Mouse (Mus musculus) ES-Bruce4 (cell line): ENCODE results near the gene Disp1. TPM values are rescaled to one million over a fixed set of nuclear protein-coding genes. Genes with fewer than 3 reads are reported as not detected.

Experiments
- H3K27ac ChIP-seq: 2 replicates; pipeline ENCODE4 v1.5.1; 2012; ENCODE audit warnings: low read length, inconsistent platforms; ENCODE audit not compliant: insufficient read depth
- H3K27me3 ChIP-seq: 2 replicates; pipeline ENCODE4 v1.6.1; 2012; ENCODE audit warnings: mild to moderate bottlenecking, low read length, inconsistent platforms; ENCODE audit not compliant: control insufficient read depth, poor library complexity, insufficient read depth, severe bottlenecking
- H3K36me3 ChIP-seq: 2 replicates; pipeline ENCODE4 v1.6.1; 2012; ENCODE audit warnings: inconsistent platforms, mild to moderate bottlenecking, low read length, moderate library complexity; ENCODE audit not compliant: control insufficient read depth, poor library complexity, insufficient read depth, severe bottlenecking
- H3K4me1 ChIP-seq: one replicate; pipeline ENCODE4 v1.8.1; 2011; ENCODE audit warnings: low read length; ENCODE audit not compliant: control insufficient read depth, insufficient read depth
- H3K4me3 ChIP-seq: 2 replicates; pipeline ENCODE4 v1.5.1; 2011; ENCODE audit warnings: low read depth, mild to moderate bottlenecking, low read length
- H3K9ac ChIP-seq: 2 replicates; pipeline ENCODE4 v1.6.1; 2012; ENCODE audit warnings: low read depth, mild to moderate bottlenecking, inconsistent platforms; ENCODE audit not compliant: poor library complexity, severe bottlenecking
- H3K9me3 ChIP-seq: replicated peaks from 2 replicates; pipeline ENCODE4 v1.6.1; 2012; ENCODE audit warnings: mild to moderate bottlenecking, low read length, inconsistent platforms; ENCODE audit not compliant: control insufficient read depth, poor library complexity, insufficient read depth, severe bottlenecking
- CTCF ChIP-seq: IDR thresholded peaks from one replicate; pipeline ENCODE4 v1.8.1; 2011; ENCODE audit warnings: low read depth, low read length
- EP300 ChIP-seq: IDR thresholded peaks from 2 replicates; pipeline ENCODE4 v1.6.1; 2011; ENCODE audit warnings: low read depth, low read length; ENCODE audit not compliant: insufficient read depth
- POLR2A ChIP-seq: IDR thresholded peaks from one replicate; pipeline ENCODE4 v1.8.1; 2011; ENCODE audit warnings: low read length; ENCODE audit not compliant: insufficient read depth
- polyA plus RNA-seq: library from polyadenylated mRNA; stranded (reverse); fragments of >200 nt; gene quantifications from 2 replicates; pipeline ENCODE4 v1.2.4, GENCODE M21; 2011; ENCODE audit warnings: low read depth; ENCODE audit not compliant: missing spikeins, insufficient read depth, insufficient read length

Gene Disp1
- polyA plus RNA-seq, 1 experiment, result 9.5 TPM

DNA sequence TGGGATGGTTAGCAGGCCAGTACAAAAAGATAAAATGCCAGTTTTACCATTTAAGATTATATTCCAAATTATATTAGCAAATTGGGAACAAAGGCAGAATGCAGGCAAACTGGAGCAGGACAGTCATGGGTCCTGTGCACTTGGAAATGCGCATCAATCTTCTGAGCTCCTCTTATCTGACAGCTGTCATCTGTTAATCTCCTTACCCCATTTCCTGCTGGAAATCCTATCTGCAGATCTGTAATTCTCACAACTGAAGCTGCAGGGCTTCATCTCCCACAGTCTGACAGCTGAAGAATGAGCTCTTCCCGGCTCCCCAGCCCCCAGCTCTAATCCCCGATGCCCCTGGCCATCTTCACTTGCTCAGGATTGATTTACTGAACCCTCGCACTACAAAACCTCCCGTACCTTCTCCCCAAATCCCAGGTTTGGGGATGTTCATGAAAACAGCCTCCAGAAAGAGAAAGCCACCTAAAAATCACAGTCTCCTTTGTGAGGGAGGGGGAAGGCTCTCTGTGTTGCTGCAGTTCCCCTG is 71.7 kb downstream of the Disp1 start:
- Histone ChIP-seq H3K9ac (no peak overlapping the region), H3K9me3 (no peaks in the 10 kb centered on the region), H3K36me3 (no peaks in the 10 kb centered on the region), H3K27ac (no peak overlapping the region), H3K4me1 (no peaks in the 10 kb centered on the region), H3K4me3 (no peak overlapping the region), H3K27me3 (no peaks in the 10 kb centered on the region)
- TF ChIP-seq POLR2A, result no peak
- no peak for TF ChIP-seq EP300
- TF ChIP-seq CTCF, result no peak

GRCm38 (mm10) chr1:183147438-183147841 is 73.9 kb downstream of the Disp1 start:
- no peak overlapping the region for H3K27ac ChIP-seq
- H3K9ac ChIP-seq, result no peak overlapping the region
- H3K27me3 ChIP-seq, result no peaks in the 10 kb centered on the region
- no peaks in the 10 kb centered on the region for H3K36me3 ChIP-seq
- no peak overlapping the region for H3K4me3 ChIP-seq
- H3K4me1 ChIP-seq, result no peaks in the 10 kb centered on the region
- no peak for TF ChIP-seq POLR2A
- TF ChIP-seq CTCF, result no peak
- TF ChIP-seq EP300, result no peak
- H3K9me3 ChIP-seq, result no peaks in the 10 kb centered on the region

- Histone ChIP-seq H3K27ac (no peak overlapping the region), H3K36me3 (no peaks in the 10 kb centered on the region), H3K9ac (no peak overlapping the region), H3K27me3 (no peaks in the 10 kb centered on the region), H3K4me1 (no peaks in the 10 kb centered on the region), H3K9me3 (no peaks in the 10 kb centered on the region), H3K4me3 (no peak overlapping the region)
- no peak for TF ChIP-seq CTCF
- no peak for TF ChIP-seq EP300
- TF ChIP-seq POLR2A, result no peak
Observed at GRCm38 (mm10) chr1:183146795-183147194, 74.5 kb downstream of the Disp1 start.

GRCm38 (mm10) chr1:183146102-183146735 is 75.1 kb downstream of the Disp1 start:
- Histone ChIP-seq H3K9ac (no peak overlapping the region), H3K27me3 (no peaks in the 10 kb centered on the region), H3K27ac (no peak overlapping the region)

GRCm38 (mm10) chr1:183144602-183145205 is 76.6 kb downstream of the Disp1 start:
- Histone ChIP-seq H3K27ac (no peak overlapping the region), H3K27me3 (no peaks in the 10 kb centered on the region), H3K9ac (no peak overlapping the region), H3K36me3 (no peaks in the 10 kb centered on the region), H3K9me3 (no peaks in the 10 kb centered on the region), H3K4me1 (no peaks in the 10 kb centered on the region), H3K4me3 (no peak overlapping the region)
- no peak for TF ChIP-seq POLR2A
- no peak for TF ChIP-seq CTCF
- no peak for TF ChIP-seq EP300

More at GRCm38 (mm10) chr1:183146102-183146735, 75.1 kb downstream of the Disp1 start:
- H3K4me3 ChIP-seq, result no peak overlapping the region
- no peak for TF ChIP-seq CTCF
- no peak for TF ChIP-seq EP300
- TF ChIP-seq POLR2A, result no peak
- no peaks in the 10 kb centered on the region for H3K9me3 ChIP-seq
- H3K36me3 ChIP-seq, result no peaks in the 10 kb centered on the region
- no peaks in the 10 kb centered on the region for H3K4me1 ChIP-seq

DNA sequence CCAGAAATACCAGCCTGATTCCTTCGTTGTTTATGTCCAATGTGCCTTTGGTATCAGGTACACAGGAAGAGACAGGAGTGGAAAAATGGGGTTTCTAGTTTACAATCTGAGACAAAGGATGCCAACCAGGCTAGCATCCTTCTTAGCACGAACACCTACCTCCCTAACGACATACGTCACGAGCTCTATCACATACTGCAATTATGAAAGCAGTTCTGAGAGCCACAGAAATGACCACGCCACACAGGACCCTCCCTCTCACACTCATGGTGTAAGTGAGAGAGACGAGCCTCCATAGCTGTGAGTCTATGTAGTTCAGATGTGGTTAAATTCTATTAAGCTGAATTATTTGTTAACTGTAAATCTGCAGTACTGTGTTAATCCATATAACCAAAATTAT is 78.1 kb downstream of the Disp1 start:
- no peak overlapping the region for H3K4me3 ChIP-seq
- H3K27ac ChIP-seq, result no peak overlapping the region
- H3K27me3 ChIP-seq, result no peaks in the 10 kb centered on the region
- no peaks in the 10 kb centered on the region for H3K9me3 ChIP-seq
- no peak for TF ChIP-seq CTCF
- no peak for TF ChIP-seq POLR2A
- no peak for TF ChIP-seq EP300
- H3K4me1 ChIP-seq, result no peaks in the 10 kb centered on the region
- no peaks in the 10 kb centered on the region for H3K36me3 ChIP-seq
- H3K9ac ChIP-seq, result no peak overlapping the region
